Mouse (Mus musculus): ENCODE measurements around the gene Klhl41.
A peak's percentile ranks its signal among the peaks of the same experiment; 100 is the strongest.
"Not testable (repeated sequence)": the region's sequence is repeated elsewhere in the genome, so short reads cannot be mapped to it uniquely, and the experiment has no call there.

Gene Klhl41

GRCm38 (mm10) chr2:69669853-69670252 is at the start of gene Klhl41:
TSS of gene Klhl41 (plus strand) at chr2:69670120.
- no peak for DNase-seq (ENCODE audit: low spot score)

GRCm38 (mm10) chr2:69629215-69629614 is 40.7 kb upstream of the Klhl41 start:
- DNase-seq (ENCODE audit: low spot score), result no peak

DNA sequence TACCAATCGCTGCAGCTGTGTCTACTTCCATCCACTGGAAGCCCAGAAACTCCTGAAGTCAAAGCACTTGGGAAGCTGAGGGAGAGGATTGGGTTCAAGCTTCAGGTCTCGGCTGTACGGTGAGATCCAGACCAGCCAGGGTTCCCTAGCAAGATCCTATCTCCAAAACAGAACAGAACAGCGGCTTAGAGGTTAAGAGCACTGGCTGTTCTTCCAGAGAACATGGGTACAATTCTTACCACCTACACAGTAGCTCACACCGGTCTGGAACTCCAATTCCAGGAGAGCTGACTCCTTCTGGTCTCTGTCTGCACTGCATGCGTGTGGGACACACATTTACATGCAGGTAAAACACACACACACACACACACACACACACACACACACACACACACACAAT is 40.0 kb upstream of the Klhl41 start:
- no peak for DNase-seq (ENCODE audit: low spot score)

- DNase-seq (ENCODE audit: low spot score), result no peak
Observed at GRCm38 (mm10) chr2:69630792-69631191, 39.1 kb upstream of the Klhl41 start.

- DNase-seq (ENCODE audit: low spot score), result no peak
Observed at GRCm38 (mm10) chr2:69631449-69631848, 38.5 kb upstream of the Klhl41 start.

- peak; percentile 63 for DNase-seq (ENCODE audit: low spot score)
Observed at GRCm38 (mm10) chr2:69635064-69635701, 34.7 kb upstream of the Klhl41 start.

GRCm38 (mm10) chr2:69635807-69636206 is 34.1 kb upstream of the Klhl41 start:
- peak; percentile 57 for DNase-seq (ENCODE audit: low spot score)

DNA sequence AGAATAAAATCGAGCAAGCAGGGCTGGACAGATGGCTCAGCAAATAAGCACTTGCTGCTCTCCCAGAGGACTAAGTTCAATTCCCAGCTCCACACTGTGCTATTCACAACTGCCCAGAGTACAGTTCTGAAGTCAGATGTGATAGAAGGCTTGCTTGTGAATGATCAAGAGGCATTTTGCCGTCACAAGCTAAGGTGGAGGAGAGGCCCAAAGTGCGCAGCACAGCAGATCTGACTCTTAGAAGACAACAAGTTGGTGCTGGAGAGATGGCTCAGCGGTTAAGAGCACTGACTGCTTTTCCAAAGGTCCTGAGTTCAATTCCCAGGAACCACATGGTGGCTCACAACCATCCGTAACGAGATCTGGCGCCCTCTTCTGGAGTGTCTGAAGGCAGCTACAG is 31.9 kb upstream of the Klhl41 start:
- not testable (repeated sequence) for DNase-seq (ENCODE audit: low spot score)

DNA sequence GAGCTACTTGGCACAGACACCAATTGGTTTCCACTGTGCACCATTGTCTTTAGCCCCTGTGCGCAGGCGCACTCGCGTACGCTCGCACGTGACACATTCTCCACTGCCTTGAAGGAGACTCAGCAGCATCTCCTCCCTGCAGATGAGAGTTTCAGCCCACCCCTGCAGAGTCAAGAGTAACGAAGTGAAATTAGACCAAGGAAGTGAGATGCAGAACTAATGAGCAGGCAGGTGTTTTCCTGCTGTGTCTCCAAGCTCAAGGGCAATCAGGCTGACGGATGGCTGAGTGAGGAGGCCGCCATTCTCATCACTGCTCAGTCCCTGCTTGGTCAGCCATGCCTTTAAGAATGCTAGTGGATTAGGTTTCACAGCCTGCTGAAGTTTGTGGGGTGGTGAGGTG is 29.8 kb upstream of the Klhl41 start:
- no peak for DNase-seq (ENCODE audit: low spot score)

DNA sequence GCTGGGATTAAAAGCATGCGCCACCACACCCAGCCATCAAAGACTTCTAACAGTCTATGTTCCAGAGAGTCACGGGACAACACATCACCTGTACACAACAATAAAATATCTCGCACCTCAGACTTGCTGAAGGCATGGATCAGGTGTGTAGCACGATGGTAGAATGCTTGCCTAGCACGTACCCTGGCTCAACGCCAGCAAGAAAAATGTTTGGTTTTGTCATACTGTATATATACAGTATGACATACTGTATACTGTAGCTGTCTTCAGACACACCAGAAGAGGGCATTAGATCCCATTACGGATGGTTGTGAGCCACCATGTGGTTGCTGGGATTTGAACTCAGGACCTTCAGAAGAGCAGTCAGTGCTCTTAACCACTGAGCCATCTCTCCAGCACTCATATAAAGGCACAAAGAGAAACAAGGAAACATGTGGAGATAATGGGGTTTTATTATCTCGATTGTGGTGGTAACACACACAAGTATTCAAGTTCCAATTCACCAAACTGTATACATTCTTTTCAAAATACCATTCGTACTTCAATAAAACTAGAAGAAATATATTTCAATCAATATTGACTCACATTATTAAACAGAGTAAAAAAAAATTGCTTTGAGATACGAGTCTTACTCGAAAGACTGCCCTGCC is 24.8 kb upstream of the Klhl41 start:
- no peak for DNase-seq (ENCODE audit: low spot score)

DNA sequence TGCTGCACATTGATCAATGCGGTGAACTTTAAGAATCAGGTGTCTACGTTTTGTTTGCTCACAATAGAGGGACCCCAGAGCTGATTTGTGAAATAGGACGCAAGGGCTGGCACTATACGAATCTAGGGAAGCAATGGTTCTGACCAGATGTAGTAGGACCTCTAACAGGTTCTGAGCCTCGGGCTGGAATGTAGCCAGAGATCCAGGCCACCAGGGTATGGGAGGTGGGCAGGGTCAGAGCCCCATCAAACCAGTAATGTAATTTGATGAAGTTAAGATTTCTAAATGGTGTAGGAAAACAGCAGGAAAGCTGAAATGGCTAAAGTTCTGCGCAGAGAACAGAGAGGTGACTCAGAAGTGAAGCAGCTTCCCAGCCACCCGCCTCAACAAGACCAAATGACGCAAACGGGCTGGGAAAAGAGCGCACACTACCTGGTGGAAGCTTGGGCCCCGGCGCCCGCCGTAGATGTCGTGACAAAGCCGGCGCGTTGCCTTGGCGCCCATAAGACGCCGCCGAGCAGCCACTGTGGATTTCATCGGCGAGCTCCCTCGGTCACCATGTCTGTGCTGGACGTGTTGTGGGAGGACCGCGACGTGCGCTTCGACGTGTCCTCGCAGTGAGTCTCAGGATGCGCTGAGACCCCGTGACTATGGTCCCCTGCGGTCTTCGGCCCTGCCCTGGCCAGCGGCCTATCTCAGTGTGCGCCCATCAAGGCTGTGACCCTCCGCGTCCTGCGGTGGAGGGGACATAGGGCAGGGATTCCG is 23.0 kb upstream of the Klhl41 start, which contains the start of gene Bbs5:
TSS of gene Bbs5 (plus strand) at position 446 of the 765 bp plus-strand sequence.
- DNase-seq (ENCODE audit: low spot score), result peak; percentile 74

DNA sequence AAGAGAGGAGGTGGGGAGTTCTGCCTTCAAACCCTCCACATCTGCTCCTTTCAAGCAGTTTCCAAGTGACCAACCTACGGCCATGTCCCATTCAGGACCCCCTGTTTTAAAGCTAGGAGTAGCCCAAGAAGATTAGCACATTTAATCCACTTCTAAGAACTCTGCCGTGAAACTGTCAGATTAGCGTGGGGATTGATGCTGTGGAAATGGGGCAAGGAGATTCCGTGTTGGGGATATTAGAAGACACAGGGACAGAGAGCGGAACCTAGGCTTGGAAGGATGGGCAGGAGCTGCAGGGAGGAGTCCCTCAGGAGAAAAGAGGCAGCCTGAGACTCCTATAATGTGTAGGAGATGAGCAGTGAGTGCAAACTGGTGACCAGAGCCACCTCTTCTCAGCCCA is 20.2 kb upstream of the Klhl41 start:
- no peak for DNase-seq (ENCODE audit: low spot score)

DNA sequence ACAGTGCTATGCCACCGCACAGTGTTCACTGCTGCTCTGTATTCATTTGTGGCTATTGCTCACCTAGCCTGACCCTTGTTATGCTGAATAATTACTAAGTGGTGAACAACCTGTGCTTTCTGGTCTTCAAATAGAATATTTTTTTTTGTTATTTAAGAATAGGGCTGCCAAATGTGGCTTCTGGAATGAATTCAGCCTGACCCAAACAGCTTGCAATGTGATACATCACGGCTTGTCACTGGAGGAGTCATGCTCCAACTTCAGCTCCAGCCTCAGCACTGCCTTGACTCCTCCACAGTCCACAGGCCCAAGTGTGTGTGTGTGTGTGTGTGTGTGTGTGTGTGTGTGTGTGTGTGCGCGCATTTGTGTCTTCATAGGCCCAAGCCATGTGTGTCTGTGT is 10.6 kb upstream of the Klhl41 start:
- no peak for DNase-seq (ENCODE audit: low spot score)

DNA sequence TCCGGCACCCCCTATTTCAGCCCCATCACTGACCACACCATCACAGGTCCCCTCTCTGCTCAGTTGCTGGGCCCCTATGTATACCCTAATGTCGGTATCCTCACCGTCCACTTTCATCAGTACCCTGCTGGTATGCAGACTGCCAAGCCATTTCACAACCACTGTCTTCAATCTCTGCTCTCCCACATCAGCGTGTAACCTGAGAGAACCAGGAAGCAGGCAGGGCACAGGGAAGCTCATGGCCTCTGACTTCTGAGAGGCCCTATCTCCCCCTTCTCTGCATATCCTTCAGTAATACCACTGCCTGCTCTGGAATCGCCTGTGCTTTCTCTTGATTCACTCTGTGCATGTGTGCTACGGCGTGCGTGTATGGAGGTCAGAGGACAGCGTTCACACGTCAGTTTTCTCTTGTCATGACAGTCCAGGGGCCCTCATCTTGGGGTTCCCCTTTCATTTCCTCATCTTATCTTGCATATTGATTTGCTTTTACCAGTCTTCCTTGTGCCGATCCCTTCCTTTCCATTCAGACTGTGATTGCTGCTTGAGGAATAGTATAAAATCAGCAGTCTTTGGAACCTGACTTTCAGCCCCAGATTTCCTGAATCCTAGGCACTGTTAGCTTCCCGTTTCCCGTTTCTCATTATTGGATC is 6.0 kb upstream of the Klhl41 start:
- DNase-seq (ENCODE audit: low spot score), result no peak

DNA sequence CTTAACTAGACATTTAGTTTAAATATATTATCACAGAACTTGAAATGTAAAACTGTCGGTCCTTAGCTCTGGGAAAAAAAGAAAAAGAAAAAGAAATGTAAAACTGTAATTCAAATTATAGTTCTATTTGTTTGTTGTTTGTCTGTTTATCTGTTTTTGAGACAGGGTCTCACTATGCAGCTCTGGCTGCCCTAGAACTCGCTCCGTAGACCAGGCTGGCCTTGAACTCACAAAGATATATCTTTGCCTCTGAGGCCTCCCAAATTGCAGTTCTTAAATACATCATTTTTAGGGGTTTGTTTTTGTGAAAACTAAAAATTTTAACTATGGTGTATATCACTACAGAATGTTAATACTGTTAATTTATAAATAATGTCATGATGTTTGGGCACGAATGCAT is 2.3 kb upstream of the Klhl41 start:
- DNase-seq (ENCODE audit: low spot score), result no peak

DNA sequence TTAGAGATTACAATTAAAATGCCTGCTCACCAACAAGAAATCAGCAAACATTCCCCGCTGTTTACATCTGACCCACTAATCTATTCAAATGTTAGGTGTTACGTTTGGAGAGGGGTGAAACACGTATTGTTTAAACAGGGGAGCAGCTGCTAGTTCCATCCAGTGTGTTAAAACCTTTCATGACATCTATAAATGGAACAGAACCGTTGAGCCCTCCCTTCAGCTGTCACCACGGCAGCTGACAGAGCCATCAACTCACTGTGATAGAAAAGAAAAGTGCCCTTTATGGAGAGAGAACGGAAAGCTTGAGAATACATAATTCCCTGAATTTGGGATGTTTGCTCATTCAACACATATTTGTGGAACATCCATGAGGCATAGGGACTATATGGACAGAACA is 1.5 kb upstream of the Klhl41 start:
- DNase-seq (ENCODE audit: low spot score), result no peak

GRCm38 (mm10) chr2:69673723-69674122 is 3.8 kb downstream of the Klhl41 start:
- DNase-seq (ENCODE audit: low spot score), result no peak

GRCm38 (mm10) chr2:69675266-69675665 is 5.3 kb downstream of the Klhl41 start:
- no peak for DNase-seq (ENCODE audit: low spot score)

DNA sequence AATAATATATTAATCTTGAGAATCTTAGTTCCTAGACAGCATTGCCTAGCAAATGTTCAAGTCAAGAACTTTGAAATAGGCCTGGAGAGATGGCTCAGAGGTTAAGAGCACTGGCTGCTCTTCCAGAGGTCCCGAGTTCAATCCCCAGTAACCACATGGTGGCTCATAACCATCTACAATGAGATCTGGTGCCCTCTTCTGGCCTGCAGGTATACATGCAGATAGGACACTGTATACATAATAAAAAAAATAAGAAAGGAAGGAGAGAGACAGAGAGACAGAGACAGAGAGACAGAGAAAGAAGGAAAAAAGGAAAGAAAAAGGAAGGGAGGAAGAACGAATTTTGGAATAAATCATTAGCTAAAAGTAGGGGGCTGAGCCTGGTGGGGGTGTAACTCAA is 6.8 kb downstream of the Klhl41 start:
- DNase-seq (ENCODE audit: low spot score), result no peak

DNA sequence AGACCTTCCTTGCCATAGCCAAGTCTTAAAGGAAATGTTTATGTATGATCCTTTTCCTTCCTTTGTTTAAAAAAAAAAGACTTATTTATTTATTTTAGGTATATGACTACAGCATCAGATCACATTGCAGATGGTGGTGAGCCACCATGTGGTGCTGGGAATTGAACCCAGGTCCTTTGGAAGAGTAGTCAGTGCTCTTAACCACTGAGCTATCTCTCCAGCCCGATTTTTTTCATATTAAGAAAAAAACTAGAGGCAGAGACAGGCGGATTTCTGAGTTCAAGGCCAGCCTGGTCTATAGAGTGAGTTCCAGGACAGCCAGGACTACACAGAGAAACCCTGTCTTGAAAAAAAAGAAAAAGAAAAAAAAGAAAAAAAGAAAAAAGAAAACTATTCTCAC is 7.3 kb downstream of the Klhl41 start:
- DNase-seq (ENCODE audit: low spot score), result not testable (repeated sequence)

DNA sequence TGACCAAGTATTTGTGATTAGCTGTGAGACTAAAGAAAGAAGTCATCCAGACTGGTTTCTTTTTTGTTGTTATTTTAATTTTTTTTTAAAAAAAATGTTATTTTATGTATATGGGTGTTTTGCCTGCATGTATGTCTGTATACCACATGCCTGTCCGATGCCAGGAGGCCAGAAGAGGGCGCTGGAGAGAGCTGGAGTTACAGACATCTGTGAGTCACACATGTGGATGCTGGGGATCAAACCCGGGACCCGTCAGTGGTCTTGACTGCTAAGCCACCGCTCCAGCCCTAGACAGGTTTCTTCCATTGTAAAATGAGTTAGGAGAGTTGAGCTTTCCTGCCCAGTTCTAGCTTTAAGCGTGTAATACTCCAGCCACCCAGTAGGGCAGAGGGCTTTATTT is 10.1 kb downstream of the Klhl41 start:
- peak; percentile 21 for DNase-seq (ENCODE audit: low spot score)

DNA sequence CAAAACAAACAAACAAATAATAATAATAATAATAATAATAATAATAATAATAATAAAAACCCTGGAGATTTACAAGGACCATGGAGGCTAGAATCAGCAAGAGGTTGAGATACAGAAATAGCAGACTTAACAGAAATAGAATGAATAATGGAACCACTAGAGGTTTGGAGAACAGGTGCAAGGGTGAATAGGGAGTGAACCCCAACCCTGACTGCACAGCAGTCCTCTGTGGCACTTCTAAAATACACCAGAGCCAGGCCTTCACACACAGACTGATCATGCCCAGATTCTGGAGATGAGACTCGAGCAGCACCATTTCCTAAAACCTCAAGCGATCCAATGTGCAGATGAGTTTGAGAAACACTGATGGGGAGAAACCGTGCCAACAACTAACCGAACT is 12.0 kb downstream of the Klhl41 start:
- no peak for DNase-seq (ENCODE audit: low spot score)

Measured in c-Kit-positive CD71-positive TER-119-positive erythroid progenitor cells, embryonic 14.5 days (primary cell).